Mouse (Mus musculus): ENCODE measurements around the gene Mgat4a.

DNA sequence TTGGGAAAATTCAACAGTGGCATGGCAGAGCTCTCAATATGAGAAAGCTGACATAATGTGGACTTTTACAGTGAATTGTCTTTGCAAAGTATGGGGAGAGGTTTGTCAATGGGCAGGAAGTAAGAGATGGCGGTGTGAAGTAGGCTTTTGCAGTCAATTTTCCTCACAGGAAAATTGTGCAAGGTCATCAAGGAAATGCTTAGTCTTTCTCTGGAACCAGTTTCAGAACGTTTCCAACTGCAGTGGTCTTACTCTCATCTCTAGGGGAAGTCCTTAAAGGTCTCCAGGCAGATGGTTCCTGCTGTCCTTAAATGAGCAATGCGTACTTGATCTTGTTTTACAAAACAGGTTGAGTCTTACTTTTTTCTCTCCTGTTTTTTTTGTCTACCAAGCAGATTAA is 53.8 kb downstream of the Mgat4a start:
- TF ChIP-seq POLR2AphosphoS5 (IDR thresholded peaks at IDR 0.05; ENCODE audit: insufficient replicate concordance, low read depth, low read length) (no peak), CTCF (IDR thresholded peaks at IDR 0.05; ENCODE audit: low read depth, low read length) (no peak)

All from G1E (cell line).